Mouse (Mus musculus) 416B (cell line): ENCODE measurements around the gene Gm4070.
"Not testable (repeated sequence)": the region's sequence is repeated elsewhere in the genome, so short reads cannot be mapped to it uniquely, and the experiment has no call there.

Experiments
- DNase-seq: peaks from one replicate; pipeline ENCODE4 v3.0.0; 2011; ENCODE audit warnings: low read depth

Gm4070 gene

GRCm38 (mm10) chr7:105953812-105954211 lies at the start of gene Gm4070:
Gene Gm4070, minus strand, starts transcription at chr7:105953967.
- DNase-seq, result not testable (repeated sequence)

GRCm38 (mm10) chr7:105954540-105954939 lies 773 bp upstream of the Gm4070 start:
- not testable (repeated sequence) for DNase-seq

- DNase-seq, result not testable (repeated sequence)
Observed at GRCm38 (mm10) chr7:105952408-105952807, 1.4 kb downstream of the Gm4070 start.

GRCm38 (mm10) chr7:105945238-105945637 lies 8.5 kb downstream of the Gm4070 start:
- DNase-seq, result not testable (repeated sequence)

GRCm38 (mm10) chr7:105932132-105932531 lies 21.6 kb downstream of the Gm4070 start:
- not testable (repeated sequence) for DNase-seq

GRCm38 (mm10) chr7:105883588-105884336 lies 70.0 kb downstream of the Gm4070 start:
- DNase-seq, result not testable (repeated sequence)

GRCm38 (mm10) chr7:105879717-105880484 lies 73.9 kb downstream of the Gm4070 start:
- DNase-seq, result not testable (repeated sequence)

- DNase-seq, result not testable (repeated sequence)
Observed at GRCm38 (mm10) chr7:105855718-105856560, 97.8 kb downstream of the Gm4070 start.
